Mouse (Mus musculus): ENCODE results near the gene Grm5.

Grm5 gene

GRCm38 (mm10) chr7:88159542-88160241 is 575.7 kb downstream of the Grm5 start:
- in situ Hi-C loops (cut with MboI, MseI): no loop called here

- in situ Hi-C loops (cut with MboI, MseI): no loop called here
These were observed 577.6 kb downstream of the Grm5 start for GRCm38 (mm10) chr7:88161586-88161985.

Measured in T-helper 2 cell (primary cell).